Mouse (Mus musculus) heart, embryonic 13.5 days (tissue): ENCODE data around the gene March10. TPM values are rescaled to one million over a fixed set of nuclear protein-coding genes. Genes with fewer than 3 reads are reported as not detected.

Experiments
- ATAC-seq: fragments of 200-750 bp; cut with Nextera tagmentation; 2 replicates; pipeline ENCODE4 v1.8.0; 2017; ENCODE audit warnings: moderate TSS enrichment; ENCODE audit not compliant: insufficient number of reproducible peaks, low FRiP score, low TSS enrichment; ENCODE audit errors: extremely low read depth
- H3K27ac ChIP-seq: fragments of 300-500 bp; sonication (generic); replicated peaks from 2 replicates; pipeline ENCODE4 v1.5.1; 2015; ENCODE audit warnings: moderate library complexity, mild to moderate bottlenecking, inconsistent platforms
- H3K27me3 ChIP-seq: fragments of 300-500 bp; sonication (generic); replicated peaks from 2 replicates; pipeline ENCODE4 v1.6.1; 2015; ENCODE audit warnings: mild to moderate bottlenecking, inconsistent platforms
- H3K36me3 ChIP-seq: fragments of 300-500 bp; sonication (generic); 2 replicates; pipeline ENCODE4 v1.6.1; 2015; ENCODE audit warnings: mild to moderate bottlenecking, inconsistent platforms
- H3K4me1 ChIP-seq: fragments of 300-500 bp; sonication (generic); 2 replicates; pipeline ENCODE4 v1.6.1; 2015; ENCODE audit warnings: inconsistent platforms
- H3K4me2 ChIP-seq: fragments of 300-500 bp; sonication (generic); 2 replicates; pipeline ENCODE4 v1.6.1; 2015; ENCODE audit warnings: inconsistent platforms, mild to moderate bottlenecking, moderate library complexity
- H3K4me3 ChIP-seq: fragments of 300-500 bp; sonication (generic); 2 replicates; pipeline ENCODE4 v1.5.1; 2015; ENCODE audit warnings: moderate library complexity, mild to moderate bottlenecking, inconsistent platforms
- H3K9ac ChIP-seq: fragments of 300-500 bp; sonication (generic); 2 replicates; pipeline ENCODE4 v1.6.1; 2015; ENCODE audit warnings: inconsistent platforms, mild to moderate bottlenecking, moderate library complexity
- H3K9me3 ChIP-seq: fragments of 300-500 bp; sonication (generic); 2 replicates; pipeline ENCODE4 v1.6.1; 2016; ENCODE audit warnings: inconsistent platforms
- WGBS: fragments of 180-500 bp; shearing (Covaris S2); methylation state at CpG from one replicate; pipeline ENCODE4 v1.1.7; 2015; ENCODE audit warnings: mixed read lengths; 5-methylcytosine and 5-hydroxymethylcytosine counted together
- polyA plus RNA-seq: library from polyadenylated mRNA; unstranded; fragments of >200 nt; fragmentation: Nextera tagmentation; extraction: Ambion mirVana; gene quantifications from 2 replicates; pipeline ENCODE4 v1.2.1, GENCODE M21; 2015

Gene March10
- polyA plus RNA-seq, 1 experiment from 2014 or later: 0.36 TPM

DNA sequence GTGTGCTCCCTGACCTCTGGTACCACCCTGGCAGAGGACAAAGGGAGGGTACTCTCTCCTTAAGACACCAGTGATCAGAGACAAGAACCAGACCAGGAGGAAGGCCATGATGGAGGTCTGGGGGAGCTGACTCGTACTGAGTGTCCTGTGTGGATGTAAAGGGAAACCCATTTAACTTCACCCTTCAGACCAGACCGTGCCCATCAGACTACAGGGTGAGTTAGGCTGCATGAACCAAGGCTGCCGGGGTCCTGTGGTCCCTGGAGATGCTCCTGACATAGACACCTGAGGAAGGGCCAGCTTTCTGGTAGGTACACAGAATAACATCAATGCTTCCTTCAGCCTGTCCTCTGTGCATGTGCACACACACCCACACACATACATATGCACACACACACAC lies 90.9 kb downstream of the March10 start:
- no peak overlapping the region for H3K4me3 ChIP-seq
- H3K4me1 ChIP-seq: peaks cover 78% of the 10 kb centered on the region
- H3K9me3 ChIP-seq: no peaks in the 10 kb centered on the region
- peak overlapping the region; percentile 79 for H3K4me2 ChIP-seq
- 62% methylated on average over 3 of the region's 3 CpGs for WGBS
- H3K36me3 ChIP-seq: no peaks in the 10 kb centered on the region
- H3K9ac ChIP-seq: peak overlapping the region; percentile 85; the same call in 1 of the 2 replicates
- H3K27me3 ChIP-seq: no peaks in the 10 kb centered on the region
- ATAC-seq: 0 out of 2 replicates have a peak, but pooled peaks have one; percentile 3
- peak overlapping the region; percentile 75 for H3K27ac ChIP-seq

DNA sequence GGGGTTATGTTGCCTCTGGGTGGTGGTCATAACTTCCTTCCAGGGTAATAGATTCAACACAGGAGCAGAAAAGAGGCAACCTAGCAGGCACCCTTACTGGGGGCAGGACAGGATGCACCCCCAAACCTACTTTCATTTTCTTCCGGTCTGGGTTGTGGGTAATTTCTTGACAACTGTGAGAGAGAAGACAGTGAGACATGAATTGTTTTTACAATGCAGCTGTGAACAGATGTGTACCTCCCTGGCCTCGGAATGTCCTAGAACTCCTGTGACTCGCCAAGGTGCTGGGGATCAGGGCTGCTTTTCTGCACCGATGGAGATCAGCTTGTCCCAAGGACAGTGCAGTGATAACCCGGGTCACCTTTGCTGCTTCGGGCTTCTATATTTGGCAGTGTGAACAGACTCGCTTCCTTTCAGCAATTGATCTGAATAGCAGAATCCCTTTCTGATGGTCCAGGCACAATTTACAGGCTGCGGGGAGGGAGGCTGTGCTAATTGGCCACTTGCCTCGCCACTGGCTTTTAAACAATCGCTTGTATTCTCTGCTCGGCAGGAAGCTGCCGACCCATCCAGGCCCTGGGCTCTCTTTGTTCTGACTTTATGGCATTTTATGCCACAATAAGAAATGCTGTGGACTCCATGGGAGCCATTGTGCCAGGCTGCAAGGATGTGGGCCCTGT lies 92.0 kb downstream of the March10 start:
- Histone ChIP-seq H3K9me3 (no peaks in the 10 kb centered on the region), H3K4me2 (peak overlapping the region; percentile 79), H3K27me3 (no peaks in the 10 kb centered on the region), H3K36me3 (no peaks in the 10 kb centered on the region), H3K4me3 (peak overlapping the region; percentile 68), H3K27ac (peak overlapping the region; percentile 75), H3K4me1 (peaks cover 79% of the 10 kb centered on the region), H3K9ac (peak overlapping the region; percentile 85)
- 19% methylated on average over 12 of the region's 12 CpGs for WGBS
- ATAC-seq: no peak

DNA sequence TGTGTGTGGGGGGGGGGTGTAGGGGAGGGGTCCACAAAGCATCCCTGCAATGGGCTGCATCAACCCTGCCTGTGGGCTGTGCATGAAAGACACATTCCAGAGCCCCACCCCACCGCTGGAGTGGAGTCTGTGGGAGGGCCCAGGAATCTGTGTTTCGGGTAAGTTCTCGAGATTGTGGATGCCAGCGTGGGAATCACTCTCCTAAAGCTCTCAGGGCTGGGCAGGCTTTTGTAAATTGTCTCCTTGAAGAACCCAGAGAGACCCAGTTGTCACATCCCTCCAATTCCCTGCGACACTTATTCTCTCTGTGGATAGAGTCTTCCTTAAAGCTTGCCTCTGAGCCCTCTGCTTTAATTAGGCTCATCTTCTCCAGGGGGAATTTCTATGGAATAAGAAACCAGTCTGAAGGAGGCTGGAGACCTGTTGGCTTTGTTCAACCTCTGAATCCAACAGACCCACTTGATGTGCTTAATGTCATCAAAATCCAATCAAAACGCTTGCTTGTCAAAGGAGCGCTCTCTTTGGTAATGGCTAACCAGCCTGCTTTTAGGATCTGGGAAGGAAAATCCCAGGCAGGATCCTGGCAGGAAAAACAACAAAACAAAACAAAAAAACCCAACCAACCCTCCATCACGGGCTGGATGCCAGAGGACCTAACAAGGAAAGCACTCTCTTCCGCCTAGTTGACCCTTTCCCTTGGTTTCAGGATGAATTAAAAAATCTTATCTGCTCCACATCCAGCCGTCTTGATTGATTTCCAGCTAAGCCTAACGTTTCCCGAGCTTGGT lies 92.7 kb downstream of the March10 start:
- Histone ChIP-seq H3K9ac (peak overlapping the region; percentile 85), H3K4me1 (peaks cover 81% of the 10 kb centered on the region), H3K36me3 (no peaks in the 10 kb centered on the region), H3K4me3 (peak overlapping the region; percentile 68), H3K4me2 (peak overlapping the region; percentile 79), H3K27me3 (no peaks in the 10 kb centered on the region), H3K9me3 (no peaks in the 10 kb centered on the region), H3K27ac (peak overlapping the region; percentile 75)
- ATAC-seq: no peak
- WGBS: 31% methylated on average over 12 of the region's 12 CpGs

DNA sequence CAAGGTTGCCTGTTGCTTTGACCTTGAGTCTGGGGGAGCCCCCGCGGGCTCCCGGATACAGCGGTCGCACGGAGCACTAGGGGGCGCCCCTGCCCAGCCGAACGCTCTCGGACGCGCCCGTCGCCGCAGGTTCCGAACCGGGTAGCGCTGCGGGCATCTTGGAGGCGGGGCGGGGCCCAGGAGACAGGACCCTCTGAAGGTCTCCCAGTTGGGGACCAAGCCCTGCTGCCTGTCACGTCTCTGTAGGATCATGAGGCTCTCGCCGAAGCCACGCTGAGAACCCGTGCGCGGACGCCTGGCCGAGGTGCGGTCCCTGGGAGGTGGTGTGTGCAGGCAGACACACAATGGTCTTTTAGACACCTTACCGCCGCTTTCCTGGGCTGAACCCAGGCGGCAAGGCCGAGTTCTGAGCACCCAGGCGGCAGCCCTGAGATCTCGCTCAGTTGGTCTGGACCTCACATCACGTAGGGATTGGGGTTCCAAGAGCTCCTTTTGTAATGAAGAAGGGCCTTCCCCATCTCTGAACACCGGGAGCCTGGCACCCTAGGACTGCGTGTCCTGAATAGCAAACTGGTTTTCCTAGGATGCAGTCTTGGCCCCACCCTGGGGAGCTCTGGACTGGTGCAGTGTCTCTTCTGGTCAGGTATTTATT lies 93.5 kb downstream of the March10 start:
- Histone ChIP-seq H3K9me3 (no peaks in the 10 kb centered on the region), H3K4me1 (peaks cover 75% of the 10 kb centered on the region), H3K27ac (peak overlapping the region; percentile 75), H3K9ac (peak overlapping the region; percentile 85), H3K27me3 (no peaks in the 10 kb centered on the region), H3K4me3 (peak overlapping the region; percentile 68), H3K4me2 (peak overlapping the region; percentile 79), H3K36me3 (no peaks in the 10 kb centered on the region)
- ATAC-seq: peak; percentile 53; the same call in 1 of the 2 replicates
- WGBS: 1% methylated on average over 40 of the region's 40 CpGs

DNA sequence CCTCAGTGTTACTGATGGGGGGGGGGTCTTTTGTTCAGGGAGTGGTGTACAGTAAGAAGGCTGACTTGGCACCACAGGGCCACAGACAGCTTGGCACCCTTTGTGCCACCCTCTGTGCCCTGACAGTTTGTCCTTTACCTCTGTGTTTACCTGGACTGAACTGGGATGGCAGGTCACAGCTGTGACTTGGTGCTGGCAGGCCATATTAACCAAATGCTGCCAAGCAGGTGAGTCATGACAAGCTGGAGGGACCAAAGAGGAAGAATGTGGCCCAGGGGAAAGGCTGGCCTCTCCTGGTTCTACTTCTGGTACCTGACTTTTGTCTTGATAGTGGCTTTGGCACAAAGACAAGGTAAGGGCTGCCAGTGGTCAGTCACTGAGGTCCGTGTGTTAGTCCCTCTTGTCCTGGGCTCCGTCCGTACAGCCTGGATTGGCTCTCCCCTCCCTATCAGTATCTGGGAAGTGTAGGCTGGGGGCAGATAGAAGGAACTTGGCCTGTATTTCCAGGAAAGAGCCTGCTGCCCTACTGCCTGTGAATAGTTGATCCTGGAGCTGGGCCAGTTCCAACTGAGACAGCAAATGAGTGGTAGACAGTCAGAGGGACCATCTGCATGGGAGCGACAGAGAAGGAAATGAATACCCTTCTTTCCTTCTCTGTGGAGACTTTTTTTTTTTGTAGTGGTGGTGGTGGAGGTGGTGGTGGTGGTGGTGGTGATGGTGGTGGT lies 94.3 kb downstream of the March10 start:
- Histone ChIP-seq H3K4me3 (no peak overlapping the region), H3K27ac (peak overlapping the region; percentile 75), H3K4me2 (0 out of 2 replicates have a peak overlapping the region, but pooled peaks have one; percentile 79), H3K9ac (peak overlapping the region; percentile 85), H3K27me3 (no peaks in the 10 kb centered on the region), H3K9me3 (no peaks in the 10 kb centered on the region), H3K4me1 (peaks cover 67% of the 10 kb centered on the region), H3K36me3 (no peaks in the 10 kb centered on the region)
- 64% methylated on average over 4 of the region's 4 CpGs for WGBS
- ATAC-seq: no peak

DNA sequence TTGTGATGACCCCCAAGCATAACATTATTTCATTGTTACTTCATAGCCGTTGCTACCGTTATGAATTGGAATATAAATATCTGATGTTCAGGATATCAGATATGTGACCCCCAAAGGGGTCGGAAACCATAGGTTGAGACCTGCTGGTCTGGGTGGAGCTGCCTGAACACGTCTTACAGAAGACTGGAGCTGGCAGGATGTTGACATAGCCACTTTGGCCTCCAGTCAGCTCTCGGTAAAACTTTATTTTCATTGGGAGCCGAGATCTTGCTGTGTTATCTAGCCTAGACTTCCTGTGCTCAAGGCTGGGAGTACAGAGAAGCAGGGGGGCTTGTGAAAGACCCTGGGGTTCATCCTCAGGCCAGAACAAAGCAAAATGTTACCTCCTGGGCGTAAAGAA lies 100.2 kb downstream of the March10 start:
- 46% methylated on average over 7 of the region's 7 CpGs for WGBS

DNA sequence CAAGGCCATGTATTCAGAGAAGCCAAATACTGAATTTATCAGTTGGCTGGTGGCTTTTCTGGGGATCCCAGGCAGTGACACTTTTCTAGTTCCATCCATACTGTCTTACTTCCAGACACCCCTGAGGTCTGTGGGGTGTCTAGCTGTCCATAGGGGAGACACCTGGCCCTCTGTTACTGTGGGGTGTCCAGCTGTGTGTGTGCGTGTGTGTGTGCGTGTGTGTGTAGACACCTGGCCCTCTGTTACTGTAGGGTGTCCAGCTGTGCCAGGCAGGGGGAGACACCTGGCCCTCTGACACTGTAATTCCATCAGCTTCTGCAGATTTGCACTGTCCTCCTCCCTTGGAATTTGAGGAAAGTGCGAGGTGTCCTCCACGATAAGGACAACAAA lies 102.6 kb downstream of the March10 start:
- Histone ChIP-seq H3K9me3 (no peaks in the 10 kb centered on the region), H3K4me1 (peaks cover 64% of the 10 kb centered on the region), H3K4me3 (no peak overlapping the region), H3K27me3 (no peaks in the 10 kb centered on the region), H3K4me2 (no peak overlapping the region), H3K27ac (no peak overlapping the region; the same call in 1 of the 2 replicates), H3K36me3 (peaks cover 12% of the 10 kb centered on the region), H3K9ac (peak overlapping the region; percentile 63)
- ATAC-seq: no peak
- WGBS: 81% methylated on average over 4 of the region's 4 CpGs

More for the DNA sequence above, 100.2 kb downstream of the March10 start:
- Histone ChIP-seq H3K9me3 (no peaks in the 10 kb centered on the region), H3K27ac (peak overlapping the region; percentile 70), H3K4me1 (peaks cover 61% of the 10 kb centered on the region), H3K36me3 (no peaks in the 10 kb centered on the region), H3K27me3 (no peaks in the 10 kb centered on the region), H3K9ac (no peak overlapping the region), H3K4me2 (no peak overlapping the region), H3K4me3 (no peak overlapping the region)
- no peak for ATAC-seq

DNA sequence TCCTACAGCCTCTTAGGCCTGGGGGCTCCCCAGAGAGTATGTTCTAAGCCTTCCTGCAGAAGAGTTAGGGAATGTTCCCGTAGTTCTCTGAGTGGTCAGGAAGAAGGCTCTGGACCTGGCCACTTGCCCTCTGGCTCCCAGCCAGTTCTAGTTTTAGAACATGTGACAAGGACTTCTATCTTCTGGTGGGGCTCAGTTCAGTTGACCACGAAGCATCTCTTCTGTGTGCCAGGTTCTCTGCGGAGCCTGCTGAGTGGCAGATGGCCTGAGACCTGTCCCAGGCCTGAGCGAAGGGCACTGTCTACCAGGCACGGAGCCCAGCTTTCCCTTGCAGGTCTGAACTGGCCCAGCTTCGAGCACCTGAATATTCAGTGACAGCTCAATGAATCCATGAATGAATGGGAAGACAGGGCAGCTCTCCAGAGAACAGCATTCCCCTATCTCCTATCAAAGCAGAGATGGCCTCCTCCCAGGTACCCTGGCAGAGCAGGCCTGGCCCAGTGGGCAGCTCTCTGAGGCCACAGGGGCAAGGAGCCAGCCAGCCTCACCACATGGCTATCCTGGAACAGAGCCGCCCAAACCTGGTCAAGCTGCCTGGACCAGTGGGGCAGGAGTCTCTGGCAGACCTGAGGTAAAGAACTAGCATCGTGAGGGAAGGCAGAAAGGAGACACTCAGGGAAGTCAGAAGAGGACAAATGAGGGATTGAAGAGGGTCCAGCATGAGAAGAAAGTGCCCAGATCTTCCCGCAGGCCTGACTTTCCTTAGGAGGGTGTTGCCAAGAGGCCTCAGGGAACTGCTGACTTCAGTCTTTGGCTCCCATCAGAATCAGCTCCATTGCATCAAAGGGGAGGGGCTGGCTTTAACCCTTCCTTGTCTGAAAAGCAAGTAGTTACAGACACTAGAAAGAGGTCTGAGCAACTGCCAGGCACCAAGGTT lies 103.3 kb downstream of the March10 start:
- WGBS: 33% methylated on average over 9 of the region's 9 CpGs
- peaks cover 67% of the 10 kb centered on the region for H3K4me1 ChIP-seq
- no peak overlapping the region for H3K4me2 ChIP-seq
- H3K27me3 ChIP-seq: no peaks in the 10 kb centered on the region
- H3K9me3 ChIP-seq: no peaks in the 10 kb centered on the region
- no peak overlapping the region for H3K4me3 ChIP-seq
- peaks cover 19% of the 10 kb centered on the region for H3K36me3 ChIP-seq
- H3K9ac ChIP-seq: peak overlapping the region; percentile 63
- no peak for ATAC-seq
- peak overlapping the region; percentile 73 for H3K27ac ChIP-seq

DNA sequence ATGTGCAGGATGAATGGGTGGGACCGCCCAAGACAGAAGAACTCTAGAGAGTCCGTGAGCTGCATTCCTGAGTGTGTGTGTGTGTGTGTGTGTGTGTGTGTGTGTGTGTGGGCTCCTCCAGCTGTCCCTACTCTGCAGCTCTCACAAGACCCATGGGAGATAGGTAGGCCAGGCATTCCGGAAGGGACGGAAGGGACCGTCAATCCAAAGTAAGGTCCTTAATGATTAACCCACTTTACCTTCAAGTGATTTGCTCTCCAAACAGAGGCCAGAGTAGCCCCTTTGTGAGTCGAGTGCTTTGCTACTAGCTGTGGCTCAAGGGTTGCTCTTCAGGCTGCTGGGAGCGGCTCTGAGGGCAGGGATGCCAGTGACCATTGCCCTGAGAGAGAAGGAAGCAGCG lies 104.4 kb downstream of the March10 start:
- H3K27me3 ChIP-seq: no peaks in the 10 kb centered on the region
- peak overlapping the region; percentile 73; the same call in 1 of the 2 replicates for H3K27ac ChIP-seq
- H3K9ac ChIP-seq: no peak overlapping the region
- H3K4me3 ChIP-seq: no peak overlapping the region
- no peaks in the 10 kb centered on the region for H3K9me3 ChIP-seq
- H3K36me3 ChIP-seq: peaks cover 21% of the 10 kb centered on the region
- ATAC-seq: no peak
- no peak overlapping the region for H3K4me2 ChIP-seq
- peaks cover 74% of the 10 kb centered on the region for H3K4me1 ChIP-seq
- WGBS: 69% methylated on average over 8 of the region's 8 CpGs

DNA sequence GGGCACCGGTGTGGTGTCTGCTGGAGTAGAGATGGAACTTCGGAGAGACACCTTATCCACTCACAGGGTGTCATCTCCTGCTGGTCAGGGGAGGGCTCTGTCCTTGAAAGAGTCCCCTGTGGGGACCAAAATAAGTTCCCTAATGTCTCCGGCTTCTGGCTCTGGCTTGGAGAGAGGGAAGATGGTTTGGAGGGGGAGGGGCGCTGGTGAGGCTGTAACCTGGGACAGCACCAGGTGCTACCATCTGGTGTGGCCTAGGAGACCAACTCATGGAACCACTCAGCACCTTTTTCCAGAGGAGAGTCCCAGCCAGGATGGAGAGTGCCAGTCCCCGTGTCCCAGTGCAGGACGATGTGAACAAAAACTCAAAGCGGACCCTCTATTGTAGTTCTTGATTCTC lies 105.9 kb downstream of the March10 start:
- WGBS: 88% methylated on average over 7 of the region's 7 CpGs
- H3K27ac ChIP-seq: no peak overlapping the region

More for the DNA sequence above, 105.9 kb downstream of the March10 start:
- H3K4me1 ChIP-seq: peaks cover 62% of the 10 kb centered on the region
- ATAC-seq: no peak
- H3K4me2 ChIP-seq: no peak overlapping the region
- H3K9ac ChIP-seq: no peak overlapping the region
- no peaks in the 10 kb centered on the region for H3K9me3 ChIP-seq
- H3K4me3 ChIP-seq: no peak overlapping the region
- no peaks in the 10 kb centered on the region for H3K27me3 ChIP-seq
- peaks cover 32% of the 10 kb centered on the region for H3K36me3 ChIP-seq
